Mouse (Mus musculus) myocyte (in vitro differentiated cells): Measurements from ENCODE around the gene Qrfpr. TPM values are rescaled to one million over a fixed set of nuclear protein-coding genes. Genes with fewer than 3 reads are reported as not detected.

Experiments
- H3K27me3 ChIP-seq: one replicate; pipeline ENCODE4 v1.6.1; 2011; ENCODE audit not compliant: control insufficient read depth, insufficient read depth, insufficient read length
- H3K36me3 ChIP-seq: one replicate; pipeline ENCODE4 v1.6.1; 2011; ENCODE audit not compliant: control insufficient read depth, insufficient read depth
- H3K4me2 ChIP-seq: one replicate; pipeline ENCODE4 v1.6.1; 2011; ENCODE audit warnings: low read depth, control low read depth
- H3K4me3 ChIP-seq: one replicate; pipeline ENCODE4 v1.5.1; 2011; ENCODE audit warnings: mild to moderate bottlenecking, control low read depth, moderate library complexity
- H3K79me2 ChIP-seq: one replicate; pipeline ENCODE4 v1.6.1; 2011; ENCODE audit not compliant: control insufficient read depth, insufficient read depth
- H3ac ChIP-seq: one replicate; pipeline ENCODE4 v1.6.1; 2011; ENCODE audit not compliant: control insufficient read depth, insufficient read length
- CEBPB ChIP-seq: IDR thresholded peaks from 2 replicates; pipeline ENCODE4 v1.6.1; 2011; ENCODE audit warnings: mild to moderate bottlenecking, moderate library complexity; ENCODE audit not compliant: poor library complexity, insufficient read depth, severe bottlenecking
- E2F4 ChIP-seq: IDR thresholded peaks from one replicate; pipeline ENCODE4 v1.6.1; 2011; ENCODE audit warnings: mild to moderate bottlenecking, control low read depth, moderate library complexity; ENCODE audit not compliant: insufficient read depth
- MAX ChIP-seq: IDR thresholded peaks from one replicate; pipeline ENCODE4 v1.6.1; 2011; ENCODE audit warnings: low read depth, mild to moderate bottlenecking, control low read depth
- MYOD1 ChIP-seq, 3 experiments: IDR thresholded peaks; one replicate each; pipeline ENCODE4 v1.6.1; 2011; ENCODE audit warnings: control low read depth in 2 of 3, low read depth in 2 of 3, mild to moderate bottlenecking in 2 of 3, moderate library complexity in 1 of 3; ENCODE audit not compliant: insufficient read length in 2 of 3, control insufficient read depth in 1 of 3
- MYOG ChIP-seq, 3 experiments: IDR thresholded peaks; one replicate each; pipeline ENCODE4 v1.6.1; 2011; ENCODE audit warnings: control low read depth in 2 of 3, low read depth in 2 of 3, mild to moderate bottlenecking in 2 of 3; ENCODE audit not compliant: insufficient read length in 2 of 3, control insufficient read depth in 1 of 3, insufficient read depth in 1 of 3
- POLR2A ChIP-seq: IDR thresholded peaks from one replicate; pipeline ENCODE4 v1.6.1; 2011; ENCODE audit warnings: low read depth, mild to moderate bottlenecking, control low read depth, moderate library complexity; ENCODE audit not compliant: insufficient read length
- POLR2AphosphoS2 ChIP-seq: IDR thresholded peaks from one replicate; pipeline ENCODE4 v1.6.1; 2011; ENCODE audit warnings: low read depth, control low read depth; ENCODE audit not compliant: insufficient read length
- REST ChIP-seq: IDR thresholded peaks from one replicate; pipeline ENCODE4 v1.6.1; 2011; ENCODE audit warnings: mild to moderate bottlenecking, control low read depth, moderate library complexity; ENCODE audit not compliant: insufficient read depth, insufficient read length
- SRF ChIP-seq: IDR thresholded peaks from one replicate; pipeline ENCODE4 v1.6.1; 2011; ENCODE audit warnings: low read depth; ENCODE audit not compliant: control insufficient read depth, insufficient read length
- TCF12 ChIP-seq: IDR thresholded peaks from one replicate; pipeline ENCODE4 v1.6.1; 2011; ENCODE audit warnings: mild to moderate bottlenecking, control low read depth; ENCODE audit not compliant: poor library complexity, insufficient read depth, severe bottlenecking
- TCF3 ChIP-seq: IDR thresholded peaks from one replicate; pipeline ENCODE4 v1.6.1; 2011; ENCODE audit warnings: low read depth, control low read depth; ENCODE audit not compliant: insufficient read length
- USF1 ChIP-seq: IDR thresholded peaks from one replicate; pipeline ENCODE4 v1.6.1; 2011; ENCODE audit warnings: low read depth, mild to moderate bottlenecking, control low read depth, moderate library complexity
- polyA plus RNA-seq: library from polyadenylated mRNA; unstranded; fragments of >200 nt; fragmentation: generic; extraction: Trizol; gene quantifications from one replicate; pipeline ENCODE4 v1.2.1, GENCODE M21; 2012; ENCODE audit warnings: missing spikeins

Gene Qrfpr
- polyA plus RNA-seq, 1 experiment, result not detected

GRCm38 (mm10) chr3:36150934-36151686 lies 71.0 kb downstream of the Qrfpr start, which contains the start of gene D3Ertd254e:
Gene D3Ertd254e (plus strand): TSS chr3:36151017.
- Histone ChIP-seq H3K4me2 (peak within 1 kb of the TSS; percentile 95), H3K36me3 (no peaks in the 10 kb centered on the region), H3K27me3 (no peaks in the 10 kb centered on the region), H3ac (peak within 1 kb of the TSS; percentile 35), H3K79me2 (peaks cover 46% of the 10 kb centered on the region), H3K4me3 (peak within 1 kb of the TSS; percentile 69)
- peak; percentile 93 for TF ChIP-seq POLR2AphosphoS2
- no peak for TF ChIP-seq TCF12
- TF ChIP-seq TCF3, result no peak
- peak; percentile 97 for TF ChIP-seq POLR2A

- no peak for TF ChIP-seq USF1
- TF ChIP-seq MYOG (IDR thresholded peaks at IDR 0.05; ENCODE audit: control insufficient read depth in 1 of 3, insufficient read depth in 1 of 3, insufficient read length in 2 of 3, low read depth in 2 of 3), result no peak
- no peak for TF ChIP-seq CEBPB
- no peak for TF ChIP-seq MYOD1 (IDR thresholded peaks at IDR 0.05; ENCODE audit: control insufficient read depth in 1 of 3, insufficient read length in 2 of 3, low read depth in 2 of 3)
- no peak for TF ChIP-seq SRF
- no peak for TF ChIP-seq POLR2A
- TF ChIP-seq TCF12, result no peak
- no peak for TF ChIP-seq TCF3
- no peak for TF ChIP-seq E2F4
- TF ChIP-seq POLR2AphosphoS2, result no peak
- no peak for TF ChIP-seq REST
- TF ChIP-seq MAX, result no peak
- Histone ChIP-seq H3ac (peak overlapping the region; percentile 35), H3K36me3 (no peaks in the 10 kb centered on the region), H3K4me3 (peak overlapping the region; percentile 69), H3K4me2 (peak overlapping the region; percentile 70), H3K79me2 (peaks cover 41% of the 10 kb centered on the region), H3K27me3 (no peaks in the 10 kb centered on the region)
Observed at GRCm38 (mm10) chr3:36150537-36150933, 71.6 kb downstream of the Qrfpr start.

GRCm38 (mm10) chr3:36138996-36139395 lies 83.1 kb downstream of the Qrfpr start:
- Histone ChIP-seq H3K79me2 (no peaks in the 10 kb centered on the region), H3K4me2 (no peak overlapping the region), H3ac (no peak overlapping the region), H3K4me3 (no peak overlapping the region), H3K27me3 (no peaks in the 10 kb centered on the region), H3K36me3 (no peaks in the 10 kb centered on the region)
- TF ChIP-seq POLR2AphosphoS2, result no peak
- no peak for TF ChIP-seq E2F4
- TF ChIP-seq REST, result no peak
- TF ChIP-seq POLR2A, result no peak
- TF ChIP-seq TCF12, result no peak
- no peak for TF ChIP-seq CEBPB
- no peak for TF ChIP-seq TCF3
- no peak for TF ChIP-seq MYOG (IDR thresholded peaks at IDR 0.05; ENCODE audit: control insufficient read depth in 1 of 3, insufficient read depth in 1 of 3, insufficient read length in 2 of 3, low read depth in 2 of 3)
- TF ChIP-seq SRF, result no peak
- TF ChIP-seq USF1, result no peak
- no peak for TF ChIP-seq MYOD1 (IDR thresholded peaks at IDR 0.05; ENCODE audit: control insufficient read depth in 1 of 3, insufficient read length in 2 of 3, low read depth in 2 of 3)
- no peak for TF ChIP-seq MAX

GRCm38 (mm10) chr3:36138171-36138660 lies 83.9 kb downstream of the Qrfpr start:
- TF ChIP-seq CEBPB (no peak), POLR2A (no peak), TCF3 (no peak), MAX (no peak)
- no peaks in the 10 kb centered on the region for H3K79me2 ChIP-seq
- no peaks in the 10 kb centered on the region for H3K27me3 ChIP-seq
- no peaks in the 10 kb centered on the region for H3K36me3 ChIP-seq
- H3K4me3 ChIP-seq, result no peak overlapping the region
- H3K4me2 ChIP-seq, result no peak overlapping the region
- H3ac ChIP-seq, result no peak overlapping the region

GRCm38 (mm10) chr3:36137560-36137959 lies 84.6 kb downstream of the Qrfpr start:
- Histone ChIP-seq H3K79me2 (no peaks in the 10 kb centered on the region), H3ac (no peak overlapping the region), H3K27me3 (no peaks in the 10 kb centered on the region), H3K4me3 (no peak overlapping the region), H3K4me2 (no peak overlapping the region), H3K36me3 (no peaks in the 10 kb centered on the region)
- TF ChIP-seq TCF12 (no peak), POLR2A (no peak), POLR2AphosphoS2 (no peak), SRF (no peak), MAX (no peak), MYOG (IDR thresholded peaks at IDR 0.05; ENCODE audit: control insufficient read depth in 1 of 3, insufficient read depth in 1 of 3, insufficient read length in 2 of 3, low read depth in 2 of 3) (no peak), REST (no peak), USF1 (no peak), CEBPB (no peak), TCF3 (no peak), MYOD1 (IDR thresholded peaks at IDR 0.05; ENCODE audit: control insufficient read depth in 1 of 3, insufficient read length in 2 of 3, low read depth in 2 of 3) (no peak), E2F4 (no peak)
